Mouse (Mus musculus): ENCODE results near the gene Clip1. TPM values are rescaled to one million over a fixed set of nuclear protein-coding genes. Genes with fewer than 3 reads are reported as not detected.
"Not testable (repeated sequence)": the region's sequence is repeated elsewhere in the genome, so short reads cannot be mapped to it uniquely, and the experiment has no call there.

Gene Clip1
- 41.3 and 46.0 TPM in 2 replicates for polyA plus RNA-seq (2011; ENCODE audit: insufficient read length, low read depth, missing spikeins)

DNA sequence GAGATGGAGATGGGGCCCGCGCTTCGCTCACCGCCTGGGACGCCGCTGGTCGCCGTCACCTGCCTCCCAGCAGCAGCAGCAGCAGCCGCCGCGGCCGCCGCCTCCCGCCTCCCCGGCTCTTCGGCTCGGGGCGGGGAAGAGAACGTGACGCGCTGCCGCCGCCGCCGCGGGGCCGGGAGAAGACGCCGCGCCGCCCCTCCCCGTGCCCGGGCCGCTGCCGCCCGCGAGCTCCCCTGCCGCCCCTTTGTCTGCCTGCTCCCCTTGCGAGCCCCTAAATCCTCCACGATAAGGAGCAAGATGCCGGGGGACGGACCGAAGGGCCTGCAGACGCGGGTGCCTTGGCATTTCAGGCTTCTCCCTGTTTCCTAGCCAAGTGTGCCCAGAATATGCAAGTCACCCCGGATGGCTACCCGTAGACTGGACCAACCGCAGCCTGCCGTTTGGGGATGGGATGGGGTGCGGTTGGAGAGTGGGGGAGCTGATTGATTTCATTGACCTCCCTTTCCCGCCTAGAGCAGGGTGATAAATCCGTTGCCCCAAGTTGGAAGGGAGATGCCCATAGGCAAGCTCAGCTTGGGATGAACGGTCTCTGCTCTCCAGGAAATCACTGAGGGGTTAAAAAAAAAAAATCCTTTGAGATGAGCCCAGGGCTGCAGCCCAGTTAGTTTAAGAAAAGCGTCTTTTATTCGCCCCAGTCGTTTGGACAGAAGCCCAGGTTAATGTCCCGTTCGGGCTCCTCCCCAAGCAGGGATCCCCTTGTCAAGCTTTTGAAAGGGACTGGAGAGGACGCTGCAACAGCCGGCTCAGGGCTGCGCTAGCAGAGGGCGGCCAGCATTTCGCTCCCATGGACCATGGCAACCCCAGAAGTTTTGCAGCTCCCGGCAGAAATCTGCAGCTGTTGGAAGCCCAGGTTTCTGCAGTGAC, at the start of gene Clip1:
Gene Clip1 (minus strand): TSS at position 398 of the 924 bp plus-strand sequence.
- Histone ChIP-seq H3K27ac (ENCODE audit: insufficient read depth, low read length) (peak within 1 kb of the TSS; percentile 62), H3K4me3 (ENCODE audit: insufficient read depth, low read length) (peak within 1 kb of the TSS; percentile 52), H3K4me1 (ENCODE audit: control insufficient read depth, insufficient read depth, low read length) (peaks cover 15% of the 10 kb centered on the region)
- TF ChIP-seq CTCF (IDR thresholded peaks at IDR 0.05; ENCODE audit: borderline replicate concordance, insufficient read depth, low read length), result no peak
- TF ChIP-seq POLR2A (IDR thresholded peaks at IDR 0.05; ENCODE audit: low read depth, low read length), result peak; percentile 79

DNA sequence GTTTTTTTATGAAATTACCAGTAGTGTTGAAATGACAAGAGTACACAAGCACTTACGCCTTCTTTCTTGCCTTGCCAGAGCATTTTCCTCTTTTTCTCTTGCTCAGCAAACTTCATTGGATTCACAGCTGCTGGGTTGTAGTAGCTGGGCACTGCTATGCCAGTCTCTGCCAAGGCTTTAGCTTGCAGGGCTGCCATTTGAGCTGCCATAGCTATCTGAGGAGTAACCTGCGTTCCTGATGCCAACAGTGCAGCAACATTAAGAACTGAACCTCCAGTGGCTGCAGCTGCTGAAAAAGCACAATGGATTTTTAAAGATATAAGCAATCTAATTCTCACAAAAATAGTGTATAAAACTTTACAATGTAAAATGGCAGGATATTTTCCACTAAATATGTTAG, 46.6 kb upstream of the Clip1 start:
- no peak overlapping the region for H3K27ac ChIP-seq (ENCODE audit: insufficient read depth, low read length)
- no peak overlapping the region for H3K4me3 ChIP-seq (ENCODE audit: insufficient read depth, low read length)
- H3K4me1 ChIP-seq (ENCODE audit: control insufficient read depth, insufficient read depth, low read length), result no peaks in the 10 kb centered on the region
- TF ChIP-seq POLR2A (IDR thresholded peaks at IDR 0.05; ENCODE audit: low read depth, low read length) (no peak), CTCF (IDR thresholded peaks at IDR 0.05; ENCODE audit: borderline replicate concordance, insufficient read depth, low read length) (no peak)

DNA sequence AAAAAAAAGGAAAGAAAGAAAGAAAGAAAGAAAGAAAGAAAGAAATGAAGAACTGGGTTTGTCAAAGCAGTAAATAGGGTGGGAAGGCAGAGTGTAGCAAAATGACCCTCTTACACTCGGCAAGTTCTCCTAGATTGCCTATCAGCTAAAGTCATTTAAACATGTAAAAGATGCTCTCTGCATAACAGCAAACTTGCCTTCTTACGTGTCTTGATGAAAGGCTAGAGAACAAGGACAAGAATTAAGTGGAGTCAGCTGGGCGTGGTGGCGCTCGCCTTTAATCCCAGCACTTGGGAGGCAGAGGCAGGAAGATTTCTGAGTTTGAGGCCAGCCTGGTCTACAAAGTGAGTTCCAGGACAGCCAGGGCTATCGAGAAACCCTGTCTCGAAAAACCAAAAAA, 39.4 kb upstream of the Clip1 start:
- H3K4me3 ChIP-seq (ENCODE audit: insufficient read depth, low read length); H3K4me1 ChIP-seq (ENCODE audit: control insufficient read depth, insufficient read depth, low read length); H3K27ac ChIP-seq (ENCODE audit: insufficient read depth, low read length): not testable (repeated sequence)

DNA sequence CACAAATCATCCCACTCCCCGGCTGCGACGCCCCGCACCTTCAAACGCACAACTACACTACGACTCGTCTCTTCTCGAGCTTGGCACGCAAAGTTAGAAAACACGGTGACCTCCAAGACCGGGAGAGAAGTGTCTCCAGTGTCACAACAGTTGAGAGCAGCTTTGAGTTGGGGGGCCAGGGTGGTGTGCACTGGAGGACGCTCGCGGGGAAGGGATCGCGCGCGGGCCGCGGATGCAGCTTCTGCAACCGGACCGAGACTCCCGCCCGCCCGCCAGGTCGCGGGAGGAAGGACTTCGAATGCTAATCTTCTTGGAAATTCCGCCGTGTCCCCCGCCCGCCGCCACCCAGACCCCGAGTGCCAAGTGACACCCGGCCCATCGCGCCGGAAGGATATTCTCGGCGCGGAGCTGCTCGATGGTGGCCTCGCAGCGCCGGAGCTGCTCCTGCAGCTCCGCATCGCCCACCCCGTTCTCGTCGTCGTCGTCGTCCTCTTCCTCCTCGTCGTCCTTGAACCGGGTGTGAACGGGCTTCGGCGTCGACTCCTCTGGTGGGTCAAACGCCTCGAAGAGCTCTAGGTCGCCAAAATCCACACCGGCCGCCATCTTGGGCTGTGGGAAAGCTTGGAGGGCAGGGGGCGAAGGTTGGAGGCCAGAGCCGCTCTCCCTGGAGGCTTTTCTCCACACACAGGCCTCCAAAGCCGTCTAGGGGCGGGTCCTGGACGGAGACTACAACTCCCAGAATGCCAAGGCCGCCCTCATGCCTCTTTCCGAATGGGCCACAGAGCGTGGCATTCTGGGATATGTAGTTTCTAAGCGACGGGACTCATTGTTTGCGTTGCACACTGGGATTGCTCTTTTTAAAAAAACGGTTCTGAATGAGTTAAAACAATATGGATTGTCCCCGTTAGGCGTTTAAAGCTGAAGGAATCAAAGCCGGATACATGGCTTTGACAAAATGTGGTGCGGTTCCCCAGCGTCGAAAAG, 36.2 kb upstream of the Clip1 start, which contains the start of gene Zcchc8:
Gene Zcchc8 (minus strand): TSS at position 773 of the 984 bp plus-strand sequence.
- peaks cover 2% of the 10 kb centered on the region; the same call in 1 of the 2 replicates for H3K4me1 ChIP-seq (ENCODE audit: control insufficient read depth, insufficient read depth, low read length)

DNA sequence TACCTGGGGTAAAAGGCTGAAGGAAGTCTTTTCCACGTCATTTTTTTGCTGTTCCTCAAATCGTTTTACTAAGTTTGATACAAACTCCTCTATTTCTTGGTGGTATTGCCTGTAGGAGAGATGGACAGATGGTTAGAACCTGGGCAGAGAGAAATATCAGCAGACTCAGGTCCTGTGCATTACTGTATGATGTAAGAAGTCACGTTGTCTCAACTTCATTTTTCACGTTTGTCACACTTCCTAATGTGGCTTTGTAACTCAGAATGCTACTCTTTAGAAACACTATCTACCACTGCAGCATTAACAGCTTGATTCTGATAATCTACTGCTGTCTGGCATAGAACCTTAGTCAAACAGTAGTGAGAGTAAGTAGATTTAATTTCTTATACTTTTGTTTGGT, 30.2 kb upstream of the Clip1 start:
- H3K27ac ChIP-seq (ENCODE audit: insufficient read depth, low read length), result no peak overlapping the region
- TF ChIP-seq POLR2A (IDR thresholded peaks at IDR 0.05; ENCODE audit: low read depth, low read length) (no peak), CTCF (IDR thresholded peaks at IDR 0.05; ENCODE audit: borderline replicate concordance, insufficient read depth, low read length) (no peak)
- H3K4me1 ChIP-seq (ENCODE audit: control insufficient read depth, insufficient read depth, low read length), result peaks cover 2% of the 10 kb centered on the region; the same call in 1 of the 2 replicates
- no peak overlapping the region for H3K4me3 ChIP-seq (ENCODE audit: insufficient read depth, low read length)

More for the DNA sequence above, 36.2 kb upstream of the Clip1 start, which contains the start of gene Zcchc8:
- TF ChIP-seq POLR2A (IDR thresholded peaks at IDR 0.05; ENCODE audit: low read depth, low read length), result peak; percentile 78
- TF ChIP-seq CTCF (IDR thresholded peaks at IDR 0.05; ENCODE audit: borderline replicate concordance, insufficient read depth, low read length), result no peak
- Histone ChIP-seq H3K4me3 (ENCODE audit: insufficient read depth, low read length) (peak within 1 kb of the TSS; percentile 91), H3K27ac (ENCODE audit: insufficient read depth, low read length) (peak within 1 kb of the TSS; percentile 47; the same call in 1 of the 2 replicates)

DNA sequence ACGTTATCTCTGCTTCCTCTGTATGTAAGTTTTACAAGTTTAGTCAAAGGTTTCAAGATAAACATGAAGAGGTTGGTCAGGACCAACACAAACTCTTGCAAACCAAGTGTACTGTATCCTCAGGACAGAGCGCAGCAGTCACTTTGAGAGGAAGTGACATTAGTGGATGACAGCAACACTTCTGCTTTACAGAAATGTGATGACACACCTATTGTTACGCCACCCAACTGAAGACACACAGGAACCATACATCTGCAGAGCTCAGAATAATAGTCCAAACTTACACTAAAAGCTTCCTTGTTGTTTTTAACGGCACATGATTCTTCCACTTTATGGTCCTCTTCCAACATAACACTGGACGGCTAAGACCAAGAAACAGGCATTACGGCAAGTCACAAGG, 29.4 kb upstream of the Clip1 start:
- Histone ChIP-seq H3K4me3 (ENCODE audit: insufficient read depth, low read length) (no peak overlapping the region), H3K4me1 (ENCODE audit: control insufficient read depth, insufficient read depth, low read length) (peaks cover 2% of the 10 kb centered on the region; the same call in 1 of the 2 replicates), H3K27ac (ENCODE audit: insufficient read depth, low read length) (no peak overlapping the region)
- TF ChIP-seq POLR2A (IDR thresholded peaks at IDR 0.05; ENCODE audit: low read depth, low read length) (no peak), CTCF (IDR thresholded peaks at IDR 0.05; ENCODE audit: borderline replicate concordance, insufficient read depth, low read length) (no peak)

DNA sequence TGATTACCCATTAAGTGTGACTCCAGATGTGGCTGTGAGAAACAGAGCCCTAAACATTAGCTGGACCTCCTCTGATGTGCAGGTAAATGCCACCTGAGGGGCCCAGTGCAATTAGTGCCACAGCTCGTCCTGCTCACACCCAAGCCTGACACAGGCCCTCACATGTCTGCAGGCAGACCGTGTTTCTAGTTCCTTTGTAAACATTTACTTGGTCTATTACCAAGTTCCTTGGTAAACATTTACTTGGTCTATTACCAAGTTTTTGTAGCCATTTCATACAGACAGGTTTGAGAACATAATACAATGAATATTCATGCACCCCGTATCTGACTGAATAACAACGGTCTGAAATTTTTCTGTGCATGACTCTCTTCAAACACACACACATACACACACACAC, 25.2 kb upstream of the Clip1 start:
- TF ChIP-seq POLR2A (IDR thresholded peaks at IDR 0.05; ENCODE audit: low read depth, low read length) (no peak), CTCF (IDR thresholded peaks at IDR 0.05; ENCODE audit: borderline replicate concordance, insufficient read depth, low read length) (no peak)

DNA sequence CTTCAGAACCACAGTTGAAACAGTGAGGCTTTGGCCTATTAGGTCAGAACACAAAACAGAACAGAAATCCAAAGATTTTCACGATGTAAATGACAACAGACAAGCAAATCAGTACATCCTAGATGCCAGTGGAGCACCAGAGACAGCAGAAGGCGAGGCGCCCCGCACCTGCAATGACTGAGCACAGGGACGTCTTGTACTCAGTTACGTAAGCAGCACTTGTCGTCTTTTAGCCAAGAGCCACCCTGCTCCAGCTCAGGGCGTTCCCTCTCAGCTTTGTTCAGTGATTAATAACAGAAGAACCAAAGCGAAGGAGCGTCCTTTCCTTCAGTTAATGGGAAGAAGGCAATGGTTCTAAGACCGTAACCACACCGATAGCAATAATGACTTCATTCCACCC, 24.2 kb upstream of the Clip1 start:
- TF ChIP-seq CTCF (IDR thresholded peaks at IDR 0.05; ENCODE audit: borderline replicate concordance, insufficient read depth, low read length), result no peak
- TF ChIP-seq POLR2A (IDR thresholded peaks at IDR 0.05; ENCODE audit: low read depth, low read length), result no peak
- no peaks in the 10 kb centered on the region for H3K4me1 ChIP-seq (ENCODE audit: control insufficient read depth, insufficient read depth, low read length)
- no peak overlapping the region for H3K4me3 ChIP-seq (ENCODE audit: insufficient read depth, low read length)
- H3K27ac ChIP-seq (ENCODE audit: insufficient read depth, low read length), result no peak overlapping the region

More for the DNA sequence above, 25.2 kb upstream of the Clip1 start:
- Histone ChIP-seq H3K27ac (ENCODE audit: insufficient read depth, low read length) (no peak overlapping the region), H3K4me1 (ENCODE audit: control insufficient read depth, insufficient read depth, low read length) (no peaks in the 10 kb centered on the region), H3K4me3 (ENCODE audit: insufficient read depth, low read length) (no peak overlapping the region)

DNA sequence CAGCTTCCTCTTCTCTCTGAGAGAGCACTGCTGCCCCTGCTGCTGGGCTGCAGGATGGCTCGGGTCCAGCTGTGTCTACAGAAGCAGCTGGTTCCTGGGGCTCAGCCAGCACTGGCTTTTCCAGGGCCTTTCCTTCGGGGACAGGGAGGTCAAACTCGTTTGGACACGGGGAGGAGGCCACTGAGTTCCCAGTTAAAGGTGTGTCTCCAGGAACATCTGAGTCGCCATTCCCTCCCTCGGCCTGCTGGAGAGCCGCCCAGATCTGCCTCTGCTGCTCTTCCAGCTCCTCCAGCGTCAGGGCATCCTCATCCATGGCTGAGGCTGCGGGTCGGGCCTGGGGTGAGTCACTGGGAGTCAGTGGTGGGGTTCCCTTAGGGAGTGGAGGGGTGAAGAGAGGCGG, 16.2 kb upstream of the Clip1 start:
- H3K4me1 ChIP-seq (ENCODE audit: control insufficient read depth, insufficient read depth, low read length), result peaks cover 2% of the 10 kb centered on the region; the same call in 1 of the 2 replicates
- H3K4me3 ChIP-seq (ENCODE audit: insufficient read depth, low read length), result no peak overlapping the region
- no peak overlapping the region for H3K27ac ChIP-seq (ENCODE audit: insufficient read depth, low read length)
- no peak for TF ChIP-seq POLR2A (IDR thresholded peaks at IDR 0.05; ENCODE audit: low read depth, low read length)
- TF ChIP-seq CTCF (IDR thresholded peaks at IDR 0.05; ENCODE audit: borderline replicate concordance, insufficient read depth, low read length), result no peak

All from embryonic fibroblast, embryonic 13.5 days (primary cell).